Mouse (Mus musculus): Measurements from ENCODE around the gene 2310022A10Rik. TPM values are rescaled to one million over a fixed set of nuclear protein-coding genes. Genes with fewer than 3 reads are reported as not detected.

The 2310022A10Rik gene
- polyA plus RNA-seq, 1 experiment from 2014 or later, result 36.3 TPM

- peaks cover 5% of the 10 kb centered on the region; the same call in 1 of the 2 replicates for H3K27me3 ChIP-seq (ENCODE audit: insufficient read depth, poor library complexity, severe bottlenecking)
- H3K9me3 ChIP-seq, result no peaks in the 10 kb centered on the region
- H3K36me3 ChIP-seq, result 0 out of 2 replicates have a peak, but pooled peaks cover 9% of the 10 kb centered on the region
- DNase-seq (ENCODE audit: low spot score), result no peak
- H3K4me3 ChIP-seq, result peak overlapping the region; percentile 66
- peaks cover 27% of the 10 kb centered on the region for H3K4me1 ChIP-seq
- WGBS, result 41% methylated on average over 6 of the region's 6 CpGs
- H3K27ac ChIP-seq, result peak overlapping the region; percentile 75
Observed at GRCm38 (mm10) chr7:27543065-27543464, 10.0 kb upstream of the 2310022A10Rik start.

- Histone ChIP-seq H3K4me1 (peaks cover 27% of the 10 kb centered on the region), H3K27me3 (ENCODE audit: insufficient read depth, poor library complexity, severe bottlenecking) (peaks cover 5% of the 10 kb centered on the region; the same call in 1 of the 2 replicates), H3K27ac (no peak overlapping the region), H3K9me3 (no peaks in the 10 kb centered on the region), H3K36me3 (0 out of 2 replicates have a peak, but pooled peaks cover 9% of the 10 kb centered on the region), H3K4me3 (no peak overlapping the region)
- WGBS, result 76% methylated on average over 4 of the region's 4 CpGs
- no peak for DNase-seq (ENCODE audit: low spot score)
Observed at GRCm38 (mm10) chr7:27543851-27544250, 9.2 kb upstream of the 2310022A10Rik start.

- DNase-seq (ENCODE audit: low spot score), result no peak
- H3K27me3 ChIP-seq (ENCODE audit: insufficient read depth, poor library complexity, severe bottlenecking), result peaks cover 5% of the 10 kb centered on the region; the same call in 1 of the 2 replicates
- H3K4me1 ChIP-seq, result peaks cover 27% of the 10 kb centered on the region
- H3K9me3 ChIP-seq, result no peaks in the 10 kb centered on the region
- H3K4me3 ChIP-seq, result no peak overlapping the region
- 81% methylated on average over 12 of the region's 12 CpGs for WGBS
- H3K27ac ChIP-seq, result no peak overlapping the region
- H3K36me3 ChIP-seq, result 0 out of 2 replicates have a peak, but pooled peaks cover 3% of the 10 kb centered on the region
Observed at GRCm38 (mm10) chr7:27544675-27545370, 8.2 kb upstream of the 2310022A10Rik start.

- 67% methylated on average over 6 of the region's 6 CpGs for WGBS
- Histone ChIP-seq H3K4me3 (no peak overlapping the region), H3K4me1 (peaks cover 17% of the 10 kb centered on the region; the same call in 1 of the 2 replicates), H3K36me3 (0 out of 2 replicates have a peak, but pooled peaks cover under 1% of the 10 kb centered on the region), H3K27ac (no peak overlapping the region), H3K27me3 (ENCODE audit: insufficient read depth, poor library complexity, severe bottlenecking) (no peaks in the 10 kb centered on the region), H3K9me3 (no peaks in the 10 kb centered on the region)
- no peak for DNase-seq (ENCODE audit: low spot score)
Observed at GRCm38 (mm10) chr7:27549597-27549996, 3.4 kb upstream of the 2310022A10Rik start.

GRCm38 (mm10) chr7:27552070-27552469 lies 963 bp upstream of the 2310022A10Rik start:
- Histone ChIP-seq H3K27ac (0 out of 2 replicates have a peak overlapping the region, but pooled peaks have one; percentile 86), H3K4me3 (peak overlapping the region; percentile 84), H3K36me3 (peaks cover 19% of the 10 kb centered on the region), H3K4me1 (peaks cover 20% of the 10 kb centered on the region; the same call in 1 of the 2 replicates), H3K27me3 (ENCODE audit: insufficient read depth, poor library complexity, severe bottlenecking) (no peaks in the 10 kb centered on the region), H3K9me3 (no peaks in the 10 kb centered on the region)
- WGBS, result 49% methylated on average over 5 of the region's 5 CpGs
- DNase-seq (ENCODE audit: low spot score), result no peak

- Histone ChIP-seq H3K9me3 (no peaks in the 10 kb centered on the region), H3K27ac (peak overlapping the region; percentile 72), H3K4me3 (peak overlapping the region; percentile 23; the same call in 1 of the 2 replicates), H3K36me3 (peaks cover 74% of the 10 kb centered on the region), H3K27me3 (ENCODE audit: insufficient read depth, poor library complexity, severe bottlenecking) (no peaks in the 10 kb centered on the region), H3K4me1 (peaks cover 15% of the 10 kb centered on the region)
- 53% methylated on average over 8 of the region's 8 CpGs for WGBS
- DNase-seq (ENCODE audit: low spot score), result no peak
Observed at GRCm38 (mm10) chr7:27560291-27560887, 7.4 kb downstream of the 2310022A10Rik start.

GRCm38 (mm10) chr7:27560978-27561377 lies 7.9 kb downstream of the 2310022A10Rik start:
- 92% methylated on average over 1 of the region's 1 CpGs for WGBS
- peaks cover 74% of the 10 kb centered on the region for H3K36me3 ChIP-seq
- H3K27me3 ChIP-seq (ENCODE audit: insufficient read depth, poor library complexity, severe bottlenecking), result no peaks in the 10 kb centered on the region
- 0 out of 2 replicates have a peak overlapping the region, but pooled peaks have one; percentile 12 for H3K4me3 ChIP-seq
- H3K27ac ChIP-seq, result peak overlapping the region; percentile 72
- peaks cover 15% of the 10 kb centered on the region for H3K4me1 ChIP-seq
- H3K9me3 ChIP-seq, result no peaks in the 10 kb centered on the region
- DNase-seq (ENCODE audit: low spot score), result no peak

GRCm38 (mm10) chr7:27569580-27570224 lies 16.7 kb downstream of the 2310022A10Rik start:
- 87% methylated on average over 5 of the region's 5 CpGs for WGBS
- peaks cover 80% of the 10 kb centered on the region for H3K36me3 ChIP-seq
- DNase-seq (ENCODE audit: low spot score), result no peak
- H3K27me3 ChIP-seq (ENCODE audit: insufficient read depth, poor library complexity, severe bottlenecking), result no peaks in the 10 kb centered on the region
- H3K4me1 ChIP-seq, result no peaks in the 10 kb centered on the region
- H3K27ac ChIP-seq, result no peak overlapping the region
- H3K9me3 ChIP-seq, result no peaks in the 10 kb centered on the region
- H3K4me3 ChIP-seq, result no peak overlapping the region

- 89% methylated on average over 4 of the region's 4 CpGs for WGBS
- H3K9me3 ChIP-seq, result no peaks in the 10 kb centered on the region
- H3K27ac ChIP-seq, result no peak overlapping the region
- H3K36me3 ChIP-seq, result peaks cover 82% of the 10 kb centered on the region
- H3K4me3 ChIP-seq, result no peak overlapping the region
- no peaks in the 10 kb centered on the region for H3K27me3 ChIP-seq (ENCODE audit: insufficient read depth, poor library complexity, severe bottlenecking)
- no peak for DNase-seq (ENCODE audit: low spot score)
- H3K4me1 ChIP-seq, result no peaks in the 10 kb centered on the region
Observed at GRCm38 (mm10) chr7:27572133-27572532, 19.1 kb downstream of the 2310022A10Rik start.

- Histone ChIP-seq H3K4me3 (no peak overlapping the region), H3K4me1 (no peaks in the 10 kb centered on the region), H3K36me3 (peaks cover 83% of the 10 kb centered on the region), H3K27me3 (ENCODE audit: insufficient read depth, poor library complexity, severe bottlenecking) (no peaks in the 10 kb centered on the region), H3K27ac (no peak overlapping the region), H3K9me3 (no peaks in the 10 kb centered on the region)
- 90% methylated on average over 14 of the region's 14 CpGs for WGBS
- no peak for DNase-seq (ENCODE audit: low spot score)
Observed at GRCm38 (mm10) chr7:27574124-27574880, 21.3 kb downstream of the 2310022A10Rik start.

GRCm38 (mm10) chr7:27576914-27577313 lies 23.9 kb downstream of the 2310022A10Rik start:
- H3K4me3 ChIP-seq, result no peak overlapping the region
- no peaks in the 10 kb centered on the region for H3K9me3 ChIP-seq
- H3K27me3 ChIP-seq (ENCODE audit: insufficient read depth, poor library complexity, severe bottlenecking), result no peaks in the 10 kb centered on the region
- peaks cover 86% of the 10 kb centered on the region for H3K36me3 ChIP-seq
- DNase-seq (ENCODE audit: low spot score), result no peak
- 63% methylated on average over 6 of the region's 6 CpGs for WGBS
- H3K27ac ChIP-seq, result no peak overlapping the region
- H3K4me1 ChIP-seq, result no peaks in the 10 kb centered on the region

- H3K4me1 ChIP-seq, result no peaks in the 10 kb centered on the region
- no peak overlapping the region for H3K27ac ChIP-seq
- peaks cover 86% of the 10 kb centered on the region for H3K36me3 ChIP-seq
- WGBS, result 89% methylated on average over 6 of the region's 6 CpGs
- no peak for DNase-seq (ENCODE audit: low spot score)
- no peaks in the 10 kb centered on the region for H3K27me3 ChIP-seq (ENCODE audit: insufficient read depth, poor library complexity, severe bottlenecking)
- H3K9me3 ChIP-seq, result no peaks in the 10 kb centered on the region
- no peak overlapping the region for H3K4me3 ChIP-seq
Observed at GRCm38 (mm10) chr7:27577589-27577988, 24.6 kb downstream of the 2310022A10Rik start.
